Mouse (Mus musculus): Measurements from ENCODE around the gene 2510039O18Rik. TPM values are rescaled to one million over a fixed set of nuclear protein-coding genes. Genes with fewer than 3 reads are reported as not detected.
A peak's percentile ranks its signal among the peaks of the same experiment; 100 is the strongest.

The 2510039O18Rik gene
- total RNA-seq, 2 experiments from 2014 or later = 27.4 to 30.0 TPM

GRCm38 (mm10) chr4:147937021-147937420, 3.7 kb upstream of the 2510039O18Rik start:
- no peak for DNase-seq

DNA sequence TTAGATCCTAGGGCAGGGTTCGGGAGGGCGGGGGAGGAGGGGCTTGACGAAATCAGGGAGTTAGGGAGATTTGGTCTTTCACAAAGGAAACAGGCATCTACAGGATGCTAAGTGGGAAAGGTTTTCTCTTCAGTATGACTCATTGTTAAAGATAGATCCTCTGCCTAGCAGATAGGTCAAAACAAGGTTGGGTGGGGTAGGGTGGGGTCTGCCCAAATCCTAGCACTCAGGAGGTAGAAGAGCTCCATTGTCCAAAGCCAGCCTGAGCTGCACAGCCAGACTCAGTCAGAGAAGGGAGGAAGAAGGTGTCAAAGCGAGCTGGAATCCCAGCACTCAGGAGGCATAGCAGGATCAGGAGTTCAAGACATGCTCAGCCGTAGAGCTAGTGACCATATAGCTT, 3.2 kb upstream of the 2510039O18Rik start:
- no peak for DNase-seq

- no peak for DNase-seq
Measured at GRCm38 (mm10) chr4:147938148-147939096, 2.3 kb upstream of the 2510039O18Rik start.

DNA sequence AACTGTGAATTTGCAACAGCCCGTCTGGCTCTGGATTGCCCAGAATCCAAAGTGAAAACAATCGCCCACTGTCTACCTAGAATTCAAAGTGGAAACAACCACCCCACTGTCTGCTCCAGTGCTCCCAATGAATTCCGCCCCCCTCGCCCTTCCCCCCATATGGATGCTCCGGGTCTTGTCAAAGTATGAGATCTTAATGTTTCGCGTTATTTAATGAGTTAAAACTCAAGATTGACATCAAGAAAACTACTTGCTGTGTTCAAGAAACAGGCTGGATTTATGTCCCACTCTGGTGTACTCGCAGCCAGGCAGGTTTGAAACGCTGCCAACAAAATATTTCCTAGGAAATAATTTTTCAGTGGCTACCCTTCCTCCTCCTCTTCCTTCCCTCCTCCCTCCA, 584 bp upstream of the 2510039O18Rik start:
- DNase-seq = no peak

- DNase-seq = peak in 1 of 2 experiments; percentile 36
Measured at GRCm38 (mm10) chr4:147941045-147942020, 638 bp downstream of the 2510039O18Rik start.

GRCm38 (mm10) chr4:147943005-147943404, 2.3 kb downstream of the 2510039O18Rik start:
- no peak for DNase-seq

- DNase-seq = no peak
Measured at GRCm38 (mm10) chr4:147947511-147947910, 6.8 kb downstream of the 2510039O18Rik start.

- no peak for DNase-seq
Measured at GRCm38 (mm10) chr4:147953590-147953989, 12.9 kb downstream of the 2510039O18Rik start.

DNA sequence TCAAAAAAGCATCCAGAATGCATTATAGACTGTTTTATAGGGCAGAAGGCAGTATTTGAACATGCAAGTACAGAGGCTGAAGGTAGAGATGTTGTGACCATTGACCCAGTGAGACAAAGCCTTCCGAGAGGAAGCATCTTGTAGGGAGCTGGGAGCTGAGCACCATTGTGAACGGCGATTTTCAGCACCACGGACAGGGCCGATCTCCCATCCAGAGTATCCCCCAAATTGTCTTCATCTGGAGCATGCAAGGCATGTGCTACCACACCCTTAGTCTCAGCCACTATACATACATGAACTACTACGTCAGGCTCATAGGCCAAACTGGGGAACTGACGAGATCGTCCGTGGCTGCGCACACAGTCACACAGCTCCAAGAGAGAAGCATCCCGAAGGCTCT, 16.4 kb downstream of the 2510039O18Rik start:
- DNase-seq = no peak

DNA sequence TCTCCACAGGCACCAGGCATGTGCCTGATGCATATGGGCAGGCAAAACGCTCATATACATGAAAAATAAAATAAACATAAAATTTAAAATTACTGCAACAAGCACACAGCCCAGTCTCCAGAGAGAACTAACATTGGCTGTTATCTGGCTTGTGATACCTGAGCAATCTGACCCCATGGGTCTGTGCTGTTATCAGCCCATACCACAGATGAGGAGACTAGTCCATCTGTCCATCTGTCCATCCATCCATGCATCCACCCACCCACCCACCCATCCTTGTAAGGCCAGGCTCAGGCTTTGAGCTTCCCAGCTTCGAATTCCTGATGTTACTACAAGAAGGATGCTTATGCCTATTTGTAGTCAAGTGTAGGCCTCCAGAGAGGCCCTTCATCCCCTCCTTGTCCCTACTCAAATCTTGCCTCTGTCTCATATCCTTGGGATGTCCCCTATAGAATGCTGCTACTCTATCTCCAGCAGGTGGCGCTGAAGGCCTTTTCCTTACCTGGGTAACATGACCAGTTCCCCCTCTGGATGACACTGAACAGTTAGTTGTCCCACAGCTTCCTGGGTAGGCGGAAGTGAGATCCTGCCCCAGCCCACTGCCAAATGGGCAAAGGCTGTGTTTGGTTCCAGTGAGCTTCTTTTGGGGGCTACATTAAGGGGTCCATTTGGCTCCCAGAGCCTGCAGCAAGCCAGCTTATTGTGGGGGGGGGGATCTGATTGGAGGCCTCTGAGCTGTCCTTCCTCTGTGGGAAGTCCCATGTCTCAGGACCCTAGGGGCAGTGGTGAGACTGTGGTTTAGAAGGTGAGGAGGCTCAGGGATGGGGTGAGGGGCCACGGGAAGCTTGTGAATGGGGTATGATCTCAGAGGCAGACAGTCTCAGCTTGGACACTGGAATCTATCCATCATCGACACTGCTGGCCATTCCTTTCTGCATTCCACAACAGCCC, 19.5 kb downstream of the 2510039O18Rik start:
- DNase-seq = no peak

DNA sequence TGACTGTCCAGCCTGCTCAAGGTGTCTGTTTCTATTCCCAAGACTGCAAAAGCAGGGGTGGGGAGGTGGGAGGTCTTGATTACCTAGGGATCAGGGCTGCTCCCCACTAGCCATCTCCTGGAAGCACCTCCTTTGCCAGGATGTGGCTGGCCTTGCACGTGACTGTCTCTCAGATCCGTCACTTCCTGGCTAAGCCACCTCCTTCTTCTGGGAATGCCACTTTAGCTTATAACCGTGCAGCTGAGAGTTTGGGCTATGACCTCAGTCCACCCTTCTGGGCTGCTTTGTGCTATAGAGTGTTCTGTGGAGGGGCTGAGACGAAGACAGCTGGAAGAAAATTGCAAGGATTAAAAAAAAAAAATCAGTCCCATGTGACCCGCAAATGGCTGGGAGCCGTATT, 22.1 kb downstream of the 2510039O18Rik start:
- DNase-seq = no peak

- DNase-seq = no peak
Measured at GRCm38 (mm10) chr4:147963623-147964022, 22.9 kb downstream of the 2510039O18Rik start.

DNA sequence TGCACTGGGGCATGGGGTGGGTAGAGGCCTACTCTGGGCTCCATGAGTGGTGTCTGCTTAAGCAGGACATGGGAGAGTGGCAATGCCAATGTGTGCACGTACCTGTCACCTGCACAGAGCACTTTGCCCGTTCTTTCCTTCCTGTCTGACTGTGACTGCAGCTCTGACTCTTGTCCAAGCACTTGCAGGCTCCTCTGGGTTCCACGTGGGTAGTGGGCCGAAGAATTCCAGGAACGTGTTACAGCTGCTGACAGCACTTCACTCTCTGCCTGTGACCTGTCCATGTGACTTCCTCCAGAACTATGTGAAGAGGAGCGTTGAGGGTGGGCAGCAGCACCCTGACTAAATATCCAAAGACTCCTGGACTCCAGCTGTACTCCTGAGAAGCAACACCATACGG, 25.0 kb downstream of the 2510039O18Rik start:
- DNase-seq = no peak

DNA sequence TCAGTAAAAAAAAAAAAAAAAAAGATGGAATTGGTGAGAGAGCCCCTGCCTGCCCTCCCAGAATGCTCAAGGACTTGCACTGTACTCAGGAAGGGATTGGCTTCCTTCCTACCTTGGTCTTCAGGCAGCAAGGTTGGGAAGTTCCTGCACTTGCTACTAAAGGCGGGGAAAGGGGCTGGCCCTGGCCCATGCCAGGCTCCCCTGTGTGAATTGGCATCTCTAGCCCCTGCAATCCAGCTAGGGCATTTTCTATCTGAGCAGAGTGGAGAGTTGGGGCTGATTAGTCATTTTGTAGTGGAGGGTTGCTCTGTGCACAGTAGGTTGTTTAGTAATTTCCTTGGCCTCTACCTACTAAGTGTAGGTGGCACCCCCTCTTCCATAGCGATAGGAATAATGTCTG, 28.1 kb downstream of the 2510039O18Rik start:
- DNase-seq = no peak

- no peak for DNase-seq
Measured at GRCm38 (mm10) chr4:147969337-147969736, 28.6 kb downstream of the 2510039O18Rik start.

GRCm38 (mm10) chr4:147976237-147976636, 35.5 kb downstream of the 2510039O18Rik start:
- no peak for DNase-seq

DNA sequence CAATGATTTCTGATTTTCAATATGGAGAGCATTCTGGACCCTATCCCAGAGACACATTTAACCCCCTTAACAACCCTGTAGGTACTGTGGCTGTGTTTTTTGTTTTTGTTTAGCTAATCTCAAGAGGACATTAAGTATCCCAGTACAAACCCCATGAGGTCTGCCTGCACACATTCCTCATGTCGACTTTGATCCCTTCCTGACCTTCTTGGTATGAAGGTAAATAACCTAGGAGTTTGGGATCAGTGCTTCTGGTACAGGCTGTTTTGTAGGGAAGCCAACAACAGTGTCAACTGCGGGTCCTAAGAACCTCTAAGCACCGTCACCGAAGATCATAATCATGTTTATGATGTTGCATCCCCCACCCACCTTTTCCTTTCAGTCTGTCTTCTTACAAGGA, 37.0 kb downstream of the 2510039O18Rik start:
- no peak for DNase-seq

DNA sequence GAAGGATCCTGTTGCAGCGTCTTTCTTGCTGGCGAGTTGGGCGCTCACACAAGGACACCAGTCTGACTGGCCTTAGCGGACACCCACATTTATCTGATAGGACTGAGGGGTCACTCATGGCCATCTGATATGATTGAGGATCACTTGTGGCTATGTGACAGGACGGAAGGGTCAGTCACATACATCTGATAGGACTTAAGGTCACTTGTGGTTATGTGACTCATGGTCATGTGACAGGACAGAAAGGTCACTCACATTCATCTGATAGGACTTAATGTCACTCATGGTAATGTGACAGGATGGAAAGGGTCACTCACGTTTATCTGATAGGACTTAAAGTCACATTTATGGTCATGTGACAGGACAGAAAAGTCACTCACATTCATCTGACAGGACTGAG, 37.7 kb downstream of the 2510039O18Rik start:
- no peak for DNase-seq

DNA sequence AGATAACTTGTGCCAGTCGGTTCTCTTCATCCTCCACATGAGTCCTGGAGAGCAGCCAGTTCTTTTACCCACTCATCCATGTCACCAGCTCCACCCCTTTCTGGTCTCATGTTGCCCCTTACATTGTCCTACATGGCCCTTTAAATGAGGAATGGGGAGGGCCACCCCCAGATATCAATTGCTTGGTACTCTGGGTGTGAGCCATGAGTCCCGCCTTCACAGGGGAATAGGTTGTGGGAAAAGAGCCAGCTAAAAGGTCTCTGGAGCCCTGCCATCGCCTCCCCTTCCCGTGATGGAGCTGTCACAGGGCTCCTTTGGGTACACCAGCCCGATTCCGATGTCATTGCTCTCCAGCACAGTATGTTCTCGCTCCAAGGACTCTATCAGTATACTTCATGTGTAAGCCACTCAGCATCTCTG, 38.8 kb downstream of the 2510039O18Rik start:
- no peak for DNase-seq

DNA sequence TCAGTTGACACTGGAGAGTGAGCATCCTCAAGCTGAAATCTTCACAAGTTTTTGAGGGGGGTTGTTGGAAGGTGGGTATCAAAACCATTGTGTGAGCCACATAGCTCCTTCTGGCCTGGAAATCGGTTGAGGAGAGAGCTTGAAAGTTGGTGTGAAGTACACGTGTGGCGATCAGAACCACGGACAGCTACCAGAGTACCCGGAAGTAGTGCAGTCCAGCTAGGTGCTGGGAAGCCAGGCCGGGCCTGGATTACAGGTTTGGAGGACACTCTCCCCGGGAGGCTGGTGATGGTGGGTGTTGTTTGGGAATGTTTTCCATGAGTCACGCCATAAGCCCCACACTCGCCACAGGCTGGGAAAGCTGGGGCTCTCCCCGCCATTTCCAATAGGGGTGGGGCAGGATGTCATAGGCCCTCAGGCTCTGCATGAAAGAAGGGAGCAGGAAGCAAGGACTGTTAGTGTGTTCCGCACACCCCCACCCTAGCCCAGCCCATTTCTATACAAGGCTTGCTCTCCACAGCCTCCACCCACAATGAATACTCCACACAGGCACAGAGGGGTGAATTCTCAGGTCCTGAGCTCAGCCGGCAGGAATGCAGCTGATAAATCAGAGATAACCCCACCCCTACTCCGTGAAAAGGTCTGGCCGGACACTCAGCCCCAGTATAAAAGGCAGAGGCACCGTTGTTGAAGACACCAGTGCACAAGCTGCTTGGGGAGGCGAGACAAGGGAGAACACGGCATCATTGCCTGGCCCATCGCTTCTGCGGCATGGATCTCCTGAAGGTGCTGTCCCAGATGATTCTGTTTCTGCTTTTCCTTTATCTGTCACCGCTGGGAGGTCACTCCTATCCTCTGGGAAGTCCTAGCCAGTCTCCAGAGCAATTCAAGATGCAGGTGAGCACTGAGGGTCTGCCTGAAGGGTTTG, 44.8 kb downstream of the 2510039O18Rik start, which contains the start of gene Nppb:
Gene Nppb, plus strand, starts transcription at position 584 of the 928 bp plus-strand sequence.
- no peak for DNase-seq
